Mouse (Mus musculus) common myeloid progenitor, adult 5-6 weeks (primary cell): ENCODE data around the gene Amz2. TPM values are rescaled to one million over a fixed set of nuclear protein-coding genes. Genes with fewer than 3 reads are reported as not detected.

Experiments used
- ATAC-seq: replicated peaks from 2 replicates; pipeline ENCODE4 v1.8.0; 2016; ENCODE audit warnings: low read depth, mild to moderate bottlenecking, moderate TSS enrichment, inconsistent platforms; ENCODE audit not compliant: poor library complexity, severe bottlenecking
- total RNA-seq: library from RNA; stranded (forward); fragments of 200-1000, 187-1606 nt; gene quantifications from 2 replicates; pipeline ENCODE4 v1.2.3, GENCODE M21; 2017

Amz2 gene
- total RNA-seq, 1 experiment from 2014 or later: 62.2 TPM

- ATAC-seq: no peak; the same call in 1 of the 2 replicates
These were observed 39.3 kb downstream of the Amz2 start for GRCm38 (mm10) chr11:109465068-109465467.

GRCm38 (mm10) chr11:109466987-109467386, 41.2 kb downstream of the Amz2 start:
- no peak for ATAC-seq

- ATAC-seq: no peak
These were observed 42.4 kb downstream of the Amz2 start for GRCm38 (mm10) chr11:109468133-109468532.

GRCm38 (mm10) chr11:109470170-109470569, 44.4 kb downstream of the Amz2 start:
- ATAC-seq: no peak

- ATAC-seq: no peak
These were observed 45.4 kb downstream of the Amz2 start for GRCm38 (mm10) chr11:109470921-109471861.

GRCm38 (mm10) chr11:109472171-109472691, 46.5 kb downstream of the Amz2 start:
- peak; percentile 18 for ATAC-seq

- ATAC-seq: peak; percentile 16
These were observed 47.0 kb downstream of the Amz2 start for GRCm38 (mm10) chr11:109472821-109473170.

GRCm38 (mm10) chr11:109473171-109474085, 47.7 kb downstream of the Amz2 start, which contains the start of the genes Arsg and Slc16a6:
Gene Arsg (plus strand): TSS chr11:109473374.
Gene Slc16a6 (minus strand): TSS chr11:109473598.
- peak; percentile 73 for ATAC-seq

GRCm38 (mm10) chr11:109474086-109474742, 48.5 kb downstream of the Amz2 start:
- ATAC-seq: 0 out of 2 replicates have a peak, but pooled peaks have one; percentile 6

GRCm38 (mm10) chr11:109474836-109475235, 49.1 kb downstream of the Amz2 start:
- no peak for ATAC-seq

GRCm38 (mm10) chr11:109475717-109476116, 50.0 kb downstream of the Amz2 start:
- ATAC-seq: no peak

GRCm38 (mm10) chr11:109476241-109476640, 50.5 kb downstream of the Amz2 start:
- ATAC-seq: no peak

GRCm38 (mm10) chr11:109476653-109477052, 50.9 kb downstream of the Amz2 start:
- no peak for ATAC-seq

GRCm38 (mm10) chr11:109477606-109478380, 52.0 kb downstream of the Amz2 start:
- no peak for ATAC-seq

GRCm38 (mm10) chr11:109479575-109480285, 54.0 kb downstream of the Amz2 start:
- peak; percentile 65 for ATAC-seq

GRCm38 (mm10) chr11:109480440-109480839, 54.7 kb downstream of the Amz2 start:
- ATAC-seq: peak; percentile 45

- no peak for ATAC-seq
These were observed 59.8 kb downstream of the Amz2 start for GRCm38 (mm10) chr11:109485398-109486045.

- ATAC-seq: no peak
These were observed 61.4 kb downstream of the Amz2 start for GRCm38 (mm10) chr11:109487111-109487510.
